Mouse (Mus musculus) granulocyte monocyte progenitor cell, adult 5-6 weeks (primary cell): Measurements from ENCODE around the gene Gm10762. TPM values are rescaled to one million over a fixed set of nuclear protein-coding genes. Genes with fewer than 3 reads are reported as not detected.

Experiments used
- total RNA-seq, 2 experiments: library from RNA; stranded (forward) in 1 of 2; stranded (reverse) in 1 of 2; fragments of 200-712, 200-1000 nt in 1 of 2; fragments of >200 nt in 1 of 2; fragmentation: Nextera tagmentation in 1 of 2; gene quantifications; 2 replicates each; pipeline ENCODE4 v1.2.3; 2014 to 2017

Gene Gm10762
- total RNA-seq, 2 experiments from 2014 or later, result 7.7 to 10.5 TPM

Other genes starting within 250 kb of the Gm10762 start
- gene Tmem87b, start 149.6 kb downstream of the Gm10762 start, total RNA-seq (2014; fragmentation: Nextera tagmentation), result 11.7 and 18.5 TPM in 2 replicates
- 17.7 and 20.8 TPM in 2 replicates for gene Tmem87b, start 149.6 kb downstream of the Gm10762 start, total RNA-seq (2017)
- gene Fbln7, start 104.7 kb downstream of the Gm10762 start, total RNA-seq (2014; fragmentation: Nextera tagmentation), result not detected in 2 replicates
- gene Fbln7, start 104.7 kb downstream of the Gm10762 start, total RNA-seq (2017), result not detected in 2 replicates
- 10.5 and 15.4 TPM in 2 replicates for gene Zc3h8, start 23.6 kb downstream of the Gm10762 start, total RNA-seq (2014; fragmentation: Nextera tagmentation)
- gene Zc3h8, start 23.6 kb downstream of the Gm10762 start, total RNA-seq (2017), result 9.9 and 19.1 TPM in 2 replicates
- 0.82 and 3.7 TPM in 2 replicates for gene Zc3h6, start 323 bp downstream of the Gm10762 start, total RNA-seq (2014; fragmentation: Nextera tagmentation)
- 1.9 TPM in 2 replicates for gene Zc3h6, start 323 bp downstream of the Gm10762 start, total RNA-seq (2017)
- gene Vinac1, start 80.4 kb upstream of the Gm10762 start, total RNA-seq (2014; fragmentation: Nextera tagmentation), result not detected in 2 replicates
- not detected in 2 replicates for gene Vinac1, start 80.4 kb upstream of the Gm10762 start, total RNA-seq (2017)
- gene Ttl, start 98.2 kb upstream of the Gm10762 start, total RNA-seq (2014; fragmentation: Nextera tagmentation), result 2.8 and 3.7 TPM in 2 replicates
- gene Ttl, start 98.2 kb upstream of the Gm10762 start, total RNA-seq (2017), result 3.6 and 3.7 TPM in 2 replicates
- 43.2 and 56.1 TPM in 2 replicates for gene Polr1b, start 133.3 kb upstream of the Gm10762 start, total RNA-seq (2014; fragmentation: Nextera tagmentation)
- 47.1 and 49.7 TPM in 2 replicates for gene Polr1b, start 133.3 kb upstream of the Gm10762 start, total RNA-seq (2017)
- gene Chchd5, start 162.0 kb upstream of the Gm10762 start, total RNA-seq (2014; fragmentation: Nextera tagmentation), result 18.4 and 18.6 TPM in 2 replicates
- gene Chchd5, start 162.0 kb upstream of the Gm10762 start, total RNA-seq (2017), result 17.4 and 22.2 TPM in 2 replicates
- gene Slc20a1, start 231.0 kb upstream of the Gm10762 start, total RNA-seq (2014; fragmentation: Nextera tagmentation), result 34.8 and 35.3 TPM in 2 replicates
- 71.3 and 85.3 TPM in 2 replicates for gene Slc20a1, start 231.0 kb upstream of the Gm10762 start, total RNA-seq (2017)